Mouse (Mus musculus) intestine, embryonic 15.5 days (tissue): Measurements from ENCODE around the gene Fli1. TPM values are rescaled to one million over a fixed set of nuclear protein-coding genes. Genes with fewer than 3 reads are reported as not detected.

Experiments used
- ATAC-seq: fragments of 200-750 bp; cut with Nextera tagmentation; 2 replicates; pipeline ENCODE4 v1.8.0; 2017; ENCODE audit warnings: moderate TSS enrichment, moderate library complexity
- H3K27ac ChIP-seq: fragments of 300-500 bp; sonication (generic); 2 replicates; pipeline ENCODE4 v1.5.1; 2015; ENCODE audit warnings: mild to moderate bottlenecking, inconsistent platforms
- H3K27me3 ChIP-seq: fragments of 300-500 bp; sonication (generic); replicated peaks from 2 replicates; pipeline ENCODE4 v1.6.1; 2015; ENCODE audit warnings: inconsistent platforms
- H3K36me3 ChIP-seq: fragments of 300-500 bp; sonication (generic); 2 replicates; pipeline ENCODE4 v1.6.1; 2015; ENCODE audit warnings: inconsistent platforms
- H3K4me1 ChIP-seq: fragments of 300-500 bp; sonication (generic); replicated peaks from 2 replicates; pipeline ENCODE4 v1.6.1; 2015; ENCODE audit warnings: inconsistent platforms
- H3K4me2 ChIP-seq: fragments of 300-500 bp; sonication (generic); replicated peaks from 2 replicates; pipeline ENCODE4 v1.6.1; 2015; ENCODE audit warnings: mild to moderate bottlenecking, inconsistent platforms
- H3K4me3 ChIP-seq: fragments of 300-500 bp; sonication (generic); replicated peaks from 2 replicates; pipeline ENCODE4 v1.5.1; 2015; ENCODE audit warnings: inconsistent platforms
- H3K9ac ChIP-seq: fragments of 300-500 bp; sonication (generic); 2 replicates; pipeline ENCODE4 v1.6.1; 2015; ENCODE audit warnings: inconsistent platforms
- H3K9me3 ChIP-seq: fragments of 300-500 bp; sonication (generic); 2 replicates; pipeline ENCODE4 v1.6.1; 2016; ENCODE audit warnings: inconsistent platforms
- WGBS: fragments of 180-500 bp; shearing (Covaris S2); methylation state at CpG from one replicate; pipeline ENCODE4 v1.1.7; 2015; 5-methylcytosine and 5-hydroxymethylcytosine counted together
- polyA plus RNA-seq: library from polyadenylated mRNA; unstranded; fragments of >200 nt; fragmentation: Nextera tagmentation; extraction: Ambion mirVana; gene quantifications from 2 replicates; pipeline ENCODE4 v1.2.1, GENCODE M21; 2015

Fli1 gene
- polyA plus RNA-seq, 1 experiment from 2014 or later, result 14.4 TPM

DNA sequence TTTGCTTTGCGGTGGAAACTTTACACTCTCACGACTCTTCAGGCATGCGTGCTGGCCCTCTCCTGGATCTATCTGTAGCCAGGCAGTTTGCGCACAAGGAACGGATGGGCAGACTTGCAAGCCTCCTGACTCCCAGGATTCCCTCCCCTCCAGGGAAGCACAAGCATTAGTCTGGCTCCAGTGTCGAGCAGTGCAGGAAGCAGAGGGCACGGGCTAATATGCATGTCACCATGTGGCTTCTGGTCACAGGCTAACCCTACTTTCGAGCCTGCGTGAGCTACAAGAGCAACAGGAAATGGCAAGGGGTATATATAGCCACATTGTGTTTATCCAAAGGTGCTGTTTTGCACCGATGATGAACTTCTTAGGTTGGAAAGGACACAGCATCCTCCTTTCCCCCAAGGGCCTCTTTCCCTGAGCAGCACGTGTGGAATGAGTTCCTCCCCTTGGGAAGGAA lies 38.6 kb downstream of the Fli1 start:
- Histone ChIP-seq H3K27ac (peak overlapping the region; percentile 40; the same call in 1 of the 2 replicates), H3K4me3 (no peak overlapping the region), H3K9me3 (no peaks in the 10 kb centered on the region), H3K36me3 (no peaks in the 10 kb centered on the region), H3K4me1 (peaks cover 16% of the 10 kb centered on the region), H3K27me3 (no peaks in the 10 kb centered on the region), H3K9ac (no peak overlapping the region), H3K4me2 (no peak overlapping the region)
- 41% methylated on average over 11 of the region's 11 CpGs for WGBS
- no peak for ATAC-seq

DNA sequence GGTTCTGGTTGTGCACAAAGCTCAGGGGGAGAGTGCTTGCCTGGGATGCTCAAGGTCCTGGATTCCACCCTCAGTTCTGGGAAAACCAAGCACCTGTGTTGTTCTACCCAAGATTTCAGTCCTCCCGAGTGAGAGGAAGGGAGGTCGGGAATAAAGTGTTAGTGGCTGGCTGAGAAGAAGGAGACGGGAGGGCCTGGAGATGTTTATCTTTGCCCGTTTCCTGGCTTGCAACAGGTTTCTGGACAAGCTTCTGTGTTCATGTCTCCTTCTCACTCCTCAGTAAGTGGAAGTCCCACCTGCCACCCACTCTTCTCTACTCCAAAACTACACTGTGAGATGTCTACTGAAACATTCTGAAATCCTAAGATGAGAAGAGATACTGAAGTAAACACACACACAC lies 39.2 kb downstream of the Fli1 start:
- Histone ChIP-seq H3K4me2 (no peak overlapping the region), H3K27me3 (no peaks in the 10 kb centered on the region), H3K36me3 (no peaks in the 10 kb centered on the region), H3K9me3 (no peaks in the 10 kb centered on the region), H3K9ac (no peak overlapping the region), H3K4me1 (peaks cover 16% of the 10 kb centered on the region), H3K4me3 (no peak overlapping the region), H3K27ac (peak overlapping the region; percentile 32; the same call in 1 of the 2 replicates)
- 23% methylated on average over 4 of the region's 4 CpGs for WGBS
- no peak for ATAC-seq

DNA sequence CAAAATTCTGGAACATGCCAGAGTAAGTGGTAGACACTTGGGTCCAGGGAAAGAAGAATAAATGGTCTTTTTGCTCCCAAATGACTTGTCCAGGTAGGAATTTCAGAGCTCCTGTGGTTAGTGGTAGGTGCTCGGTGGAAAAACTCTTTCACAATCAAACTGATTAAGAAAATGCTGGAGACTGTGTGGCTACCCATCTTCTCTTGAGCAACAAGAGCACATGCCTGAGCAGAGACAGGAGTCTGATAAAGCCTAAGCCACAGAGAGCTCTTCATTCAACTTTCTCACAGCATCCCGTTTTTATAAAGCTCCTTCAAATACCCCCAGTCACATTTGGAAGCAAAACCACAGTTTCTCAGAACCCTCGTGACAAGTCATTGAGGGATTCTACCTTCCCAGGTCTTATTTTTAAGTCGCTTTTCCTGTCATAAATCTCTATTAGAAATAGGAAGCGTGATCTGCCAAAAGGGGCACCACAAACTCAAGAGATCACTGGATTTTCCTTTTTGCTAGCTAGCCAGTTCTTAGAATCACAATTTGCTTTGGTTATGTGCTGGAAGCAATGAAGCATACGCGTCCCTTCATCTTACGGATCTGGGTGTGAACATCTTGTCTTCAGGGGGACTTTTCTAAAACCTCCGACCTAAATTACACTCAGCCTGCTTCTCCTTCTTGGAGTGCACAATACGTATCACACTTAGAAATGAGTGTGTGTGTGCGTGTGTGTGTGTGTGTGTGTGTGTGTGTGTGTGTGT lies 40.2 kb downstream of the Fli1 start:
- Histone ChIP-seq H3K4me2 (no peak overlapping the region), H3K4me3 (no peak overlapping the region), H3K27me3 (no peaks in the 10 kb centered on the region), H3K4me1 (peaks cover 16% of the 10 kb centered on the region), H3K27ac (no peak overlapping the region), H3K9me3 (no peaks in the 10 kb centered on the region), H3K9ac (no peak overlapping the region), H3K36me3 (no peaks in the 10 kb centered on the region)
- no peak for ATAC-seq
- 80% methylated on average over 11 of the region's 11 CpGs for WGBS

- 85% methylated on average over 8 of the region's 8 CpGs for whole genome bisulfite sequencing
- Histone ChIP-seq H3K9me3 (no peaks in the 10 kb centered on the region), H3K4me3 (no peak overlapping the region), H3K9ac (no peak overlapping the region), H3K27ac (no peak overlapping the region), H3K27me3 (no peaks in the 10 kb centered on the region), H3K4me2 (no peak overlapping the region), H3K4me1 (peaks cover 9% of the 10 kb centered on the region), H3K36me3 (no peaks in the 10 kb centered on the region)
- no peak for ATAC-seq
Measured at GRCm38 (mm10) chr9:32500886-32501285, 41.8 kb downstream of the Fli1 start.

DNA sequence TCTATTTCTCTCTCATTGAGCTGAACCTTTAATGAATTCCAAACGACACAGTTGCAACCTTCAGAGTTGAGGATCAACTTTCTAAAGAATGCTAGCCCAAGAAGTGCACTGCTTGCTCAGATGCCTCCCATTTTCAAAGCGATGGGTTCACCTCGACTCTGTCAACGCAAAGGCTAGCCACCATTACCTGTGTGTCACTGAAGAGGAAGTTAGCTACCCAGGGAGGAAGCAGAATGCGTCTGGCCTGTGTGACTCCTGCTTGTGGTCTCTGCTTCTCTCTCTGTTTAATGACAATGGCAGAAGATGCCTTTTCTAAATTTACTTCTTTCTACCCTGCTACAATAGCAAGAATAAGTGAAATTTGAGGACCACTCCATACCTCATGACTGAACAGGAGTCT lies 42.6 kb downstream of the Fli1 start:
- no peaks in the 10 kb centered on the region for H3K9me3 ChIP-seq
- H3K36me3 ChIP-seq, result no peaks in the 10 kb centered on the region
- no peak overlapping the region for H3K9ac ChIP-seq
- no peak overlapping the region for H3K4me2 ChIP-seq
- 70% methylated on average over 5 of the region's 5 CpGs for WGBS
- H3K4me1 ChIP-seq, result peaks cover 8% of the 10 kb centered on the region
- no peak overlapping the region for H3K4me3 ChIP-seq
- ATAC-seq, result no peak
- H3K27ac ChIP-seq, result no peak overlapping the region
- no peaks in the 10 kb centered on the region for H3K27me3 ChIP-seq

- Histone ChIP-seq H3K9ac (no peak overlapping the region), H3K4me1 (peaks cover 8% of the 10 kb centered on the region), H3K9me3 (no peaks in the 10 kb centered on the region), H3K4me3 (no peak overlapping the region), H3K27ac (no peak overlapping the region), H3K36me3 (no peaks in the 10 kb centered on the region), H3K4me2 (no peak overlapping the region), H3K27me3 (no peaks in the 10 kb centered on the region)
- 40% methylated on average over 6 of the region's 6 CpGs for WGBS
- no peak for ATAC-seq
Measured at GRCm38 (mm10) chr9:32499469-32499868, 43.2 kb downstream of the Fli1 start.

- Histone ChIP-seq H3K27ac (no peak overlapping the region), H3K4me1 (peaks cover 3% of the 10 kb centered on the region; the same call in 1 of the 2 replicates), H3K4me2 (no peak overlapping the region)
Measured at GRCm38 (mm10) chr9:32495643-32495997, 47.0 kb downstream of the Fli1 start.

GRCm38 (mm10) chr9:32494891-32495642 lies 47.6 kb downstream of the Fli1 start:
- no peak overlapping the region for H3K4me2 ChIP-seq
- 26% methylated on average over 8 of the region's 8 CpGs for WGBS

More at GRCm38 (mm10) chr9:32495643-32495997, 47.0 kb downstream of the Fli1 start:
- no peak overlapping the region for H3K9ac ChIP-seq
- ATAC-seq, result no peak
- no peaks in the 10 kb centered on the region for H3K9me3 ChIP-seq
- H3K36me3 ChIP-seq, result no peaks in the 10 kb centered on the region
- WGBS, result 36% methylated on average over 7 of the region's 7 CpGs
- no peaks in the 10 kb centered on the region for H3K27me3 ChIP-seq
- no peak overlapping the region for H3K4me3 ChIP-seq

DNA sequence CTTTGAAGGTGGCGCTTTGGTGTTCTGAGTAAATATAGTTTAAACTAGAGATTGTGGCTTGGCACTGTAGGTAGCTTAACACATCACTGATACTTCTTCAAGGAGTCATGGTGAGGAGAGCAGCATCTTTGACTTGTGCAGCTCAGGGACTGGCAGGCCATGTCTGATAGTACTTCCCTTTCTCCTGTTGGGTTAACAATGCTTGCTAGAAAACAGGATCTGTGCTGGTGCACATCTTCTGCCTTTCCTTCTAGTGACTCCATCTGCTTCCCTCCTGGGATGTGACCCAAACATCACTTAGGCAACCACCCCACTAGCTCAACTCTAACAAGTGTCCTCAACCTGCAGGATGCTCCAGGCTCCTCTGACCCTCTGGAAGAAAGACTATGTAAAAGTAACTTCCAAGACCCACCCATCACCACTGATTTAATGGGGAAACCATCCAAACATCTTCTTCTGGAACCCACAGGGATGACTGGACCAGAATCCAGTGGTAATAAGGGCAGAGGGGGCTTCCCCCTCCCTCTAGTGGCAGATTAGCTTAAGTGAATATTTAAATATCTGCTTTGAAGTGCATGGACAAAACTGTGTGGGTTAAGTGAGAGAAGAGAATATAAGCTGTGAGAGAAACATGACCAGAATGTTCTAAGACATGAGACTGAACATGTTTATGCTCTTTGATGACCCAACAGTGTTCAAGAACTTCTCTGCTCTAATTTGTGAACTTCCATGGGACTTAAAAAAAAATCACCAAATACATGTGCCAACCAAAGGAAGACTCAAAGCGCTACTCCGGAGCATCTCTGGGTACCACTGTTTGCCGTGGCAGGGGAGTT lies 48.9 kb downstream of the Fli1 start:
- H3K36me3 ChIP-seq, result no peaks in the 10 kb centered on the region
- H3K9ac ChIP-seq, result no peak overlapping the region
- no peak overlapping the region for H3K4me3 ChIP-seq
- no peak for ATAC-seq
- H3K27me3 ChIP-seq, result no peaks in the 10 kb centered on the region
- H3K4me1 ChIP-seq, result peaks cover 3% of the 10 kb centered on the region; the same call in 1 of the 2 replicates
- no peak overlapping the region for H3K27ac ChIP-seq
- H3K9me3 ChIP-seq, result no peaks in the 10 kb centered on the region
- no peak overlapping the region for H3K4me2 ChIP-seq
- 89% methylated on average over 4 of the region's 4 CpGs for WGBS

More at GRCm38 (mm10) chr9:32494891-32495642, 47.6 kb downstream of the Fli1 start:
- Histone ChIP-seq H3K27ac (no peak overlapping the region), H3K9ac (no peak overlapping the region), H3K9me3 (no peaks in the 10 kb centered on the region), H3K4me3 (no peak overlapping the region), H3K36me3 (no peaks in the 10 kb centered on the region), H3K27me3 (no peaks in the 10 kb centered on the region), H3K4me1 (peaks cover 3% of the 10 kb centered on the region; the same call in 1 of the 2 replicates)
- ATAC-seq, result no peak

- no peak for ATAC-seq
- no peaks in the 10 kb centered on the region for H3K27me3 ChIP-seq
- no peaks in the 10 kb centered on the region for H3K36me3 ChIP-seq
- no peaks in the 10 kb centered on the region for H3K9me3 ChIP-seq
- H3K9ac ChIP-seq, result no peak overlapping the region
- WGBS, result 54% methylated on average over 2 of the region's 2 CpGs
- no peak overlapping the region for H3K4me3 ChIP-seq
- H3K4me2 ChIP-seq, result no peak overlapping the region
- no peak overlapping the region for H3K27ac ChIP-seq
- peaks cover 3% of the 10 kb centered on the region; the same call in 1 of the 2 replicates for H3K4me1 ChIP-seq
Measured at GRCm38 (mm10) chr9:32492753-32493152, 49.9 kb downstream of the Fli1 start.

DNA sequence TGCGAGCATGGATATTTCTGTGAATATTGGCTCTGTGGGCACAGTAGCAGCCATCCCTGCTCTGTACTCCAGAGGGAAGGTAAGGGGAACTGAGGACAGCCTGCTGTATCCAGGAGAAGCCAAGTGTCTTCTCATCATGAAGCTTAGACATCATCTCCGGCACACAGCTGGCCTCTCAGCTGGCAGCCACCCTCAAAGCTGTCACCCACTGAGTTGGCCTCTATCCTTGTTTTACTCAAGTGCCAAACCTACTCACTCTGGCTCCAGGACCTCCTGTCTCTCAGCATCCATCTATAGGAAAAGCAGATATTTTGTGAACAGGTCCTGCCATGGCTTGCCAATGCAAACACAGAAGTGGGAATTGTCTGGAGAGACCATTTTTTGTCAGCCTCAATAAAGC lies 51.2 kb downstream of the Fli1 start:
- Histone ChIP-seq H3K4me2 (no peak overlapping the region), H3K4me1 (peaks cover 3% of the 10 kb centered on the region; the same call in 1 of the 2 replicates), H3K9ac (no peak overlapping the region), H3K27ac (no peak overlapping the region), H3K4me3 (no peak overlapping the region), H3K9me3 (no peaks in the 10 kb centered on the region), H3K27me3 (no peaks in the 10 kb centered on the region), H3K36me3 (no peaks in the 10 kb centered on the region)
- ATAC-seq, result no peak
- WGBS, result 91% methylated on average over 2 of the region's 2 CpGs

DNA sequence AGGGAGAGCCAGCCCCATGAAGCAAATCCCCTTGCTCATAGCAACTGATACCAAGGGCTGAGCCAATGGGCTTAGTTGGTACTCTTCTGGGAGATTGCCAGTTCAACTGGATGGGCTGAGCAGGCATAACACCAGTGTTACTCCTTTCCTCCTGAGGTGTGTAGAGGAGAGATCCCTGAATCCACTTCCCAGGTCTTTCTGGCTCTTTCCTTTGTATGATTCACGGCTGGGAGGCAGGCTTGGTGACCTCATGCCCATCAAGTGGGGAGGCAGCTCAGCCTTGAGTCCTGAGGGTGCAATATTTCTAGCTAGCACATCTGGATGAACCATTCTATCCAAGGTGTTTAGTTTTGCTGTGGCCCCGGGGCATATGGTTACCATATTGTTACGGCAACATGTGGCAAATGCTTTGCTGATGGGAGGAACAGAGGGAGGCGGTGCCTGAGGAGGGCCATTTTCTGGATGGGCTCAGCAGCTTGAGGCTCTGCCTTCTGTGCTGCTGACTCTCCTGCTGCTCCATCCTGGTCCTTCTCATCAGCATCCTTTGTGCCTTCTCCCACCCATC lies 52.8 kb downstream of the Fli1 start:
- Histone ChIP-seq H3K36me3 (no peaks in the 10 kb centered on the region), H3K4me2 (no peak overlapping the region), H3K27me3 (no peaks in the 10 kb centered on the region), H3K4me1 (no peaks in the 10 kb centered on the region), H3K4me3 (no peak overlapping the region), H3K9ac (no peak overlapping the region), H3K27ac (no peak overlapping the region), H3K9me3 (no peaks in the 10 kb centered on the region)
- ATAC-seq, result no peak
- WGBS, result 81% methylated on average over 4 of the region's 4 CpGs
